9 mouse cellular contexts compared by ENCODE assay signal in the genomic region with DNA sequence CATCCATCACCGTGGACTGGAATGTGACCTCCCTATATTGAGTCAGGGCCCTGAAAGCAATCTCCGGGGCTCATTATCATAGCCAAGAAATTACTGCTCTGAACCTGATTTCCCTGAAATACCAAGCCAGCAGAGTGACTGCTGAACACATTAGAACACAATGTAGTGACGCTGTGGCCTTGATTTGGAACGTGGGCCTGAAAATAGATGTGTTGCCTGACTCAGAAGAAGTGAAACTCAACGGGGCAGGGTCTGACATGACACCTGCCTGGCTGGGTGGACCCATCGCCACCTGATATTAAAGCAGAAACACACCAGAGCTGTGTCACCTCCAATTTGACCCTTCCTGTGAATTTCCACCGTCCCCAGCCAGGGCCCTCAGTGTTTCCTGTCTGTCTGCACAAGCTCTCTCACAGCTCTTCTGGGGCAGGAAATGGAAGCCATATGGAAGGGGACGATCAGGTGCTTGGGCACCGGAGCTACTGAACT. TPM values are rescaled to one million over a fixed set of nuclear protein-coding genes. Genes with fewer than 3 reads are reported as not detected.
DNase-seq lines count a peak whose midpoint lies in the region; ATAC-seq and TF ChIP-seq lines count a peak whose summit lies in the region.
"Had no signal": no experiment of that assay in that cellular context is flagged by ENCODE, and none has a peak within 500 bp of the region (broad histone marks: within the 10 kb centered on the region; RNA-seq: fewer than 3 reads in every experiment).

No protein-coding gene starts in this region.

- peak overlapping the region; percentile 9 for H3K4me3 ChIP-seq in gastrocnemius, adult 2 months
- no peak overlapping the region for H3K4me3 ChIP-seq in lung, embryonic 15.5 days

- peaks cover 12% of the 10 kb centered on the region for H3K36me3 ChIP-seq in lung, embryonic 15.5 days

- peaks cover 14% of the 10 kb centered on the region for H3K4me1 ChIP-seq in lung, embryonic 15.5 days

- H3K4me2 ChIP-seq in lung, embryonic 15.5 days, result 0 out of 2 replicates have a peak overlapping the region, but pooled peaks have one; percentile 11

- H3K9ac ChIP-seq in lung, embryonic 15.5 days, result no peak overlapping the region

- no peak for DNase-seq in gastrocnemius, adult 2 months
- no peak for DNase-seq in gastrocnemius, postnatal 14 days
- DNase-seq in embryo, embryonic 10 days (ENCODE audit: low spot score), result peak; percentile 73
- peak; percentile 56 to 57 for DNase-seq in heart, postnatal 10 days
- no peak for DNase-seq in ovary, postnatal 36 days (ENCODE audit: low spot score)
- DNase-seq in ovary, postnatal 14 days (ENCODE audit: low spot score), result no peak
- no peak for DNase-seq in adrenal gland, postnatal 4 days (ENCODE audit: low spot score in 2 of 2)

- H3K9me3 ChIP-seq in lung, embryonic 15.5 days, result no peaks in the 10 kb centered on the region

- H3K27me3 ChIP-seq in lung, embryonic 15.5 days, result no peaks in the 10 kb centered on the region

- intact Hi-C loops in gastrocnemius, adult 2 months (cut with DNase I), result no loop called here
- intact Hi-C loops in gastrocnemius, postnatal 14 days (cut with DNase I; ENCODE audit: low total_unique reads), result no loop called here
- intact Hi-C loops in heart, postnatal 10 days (cut with DNase I), result loop anchor here (10.0 kb wide), 1 partner anchor 396 kb away; no protein-coding TSS in a partner anchor

- WGBS in lung, embryonic 15.5 days, result 11% methylated on average over 9 of the region's 9 CpGs

- peak overlapping the region; percentile 63 for H3K27ac ChIP-seq in gastrocnemius, adult 2 months
- peak overlapping the region; percentile 46 for H3K27ac ChIP-seq in lung, embryonic 15.5 days

- ATAC-seq in lung, embryonic 15.5 days (ENCODE audit: borderline replicate concordance, extremely low read depth, low FRiP score, low TSS enrichment), result no peak

- TF ChIP-seq CTCF in gastrocnemius, adult 2 months (IDR thresholded peaks at IDR 0.05), result no peak

RNA-seq across cellular contexts. Expression of a gene that starts 13.0 kb away (rescaled TPM):
- 10 to 100 TPM; 48.4 to 63.3 TPM for total RNA-seq in gastrocnemius, adult 2 months (2021)
- total RNA-seq in gastrocnemius, postnatal 14 days (2021), result 10 to 100 TPM; 54.4 to 64.5 TPM
- 100 to 1,000 TPM; 165 to 174 TPM for total RNA-seq in heart, postnatal 10 days (2021)
- 4.6 and 5.2 TPM in 2 replicates for polyA plus RNA-seq in lung, embryonic 15.5 days (2015; fragmentation: Nextera tagmentation; extraction: Ambion mirVana)
- 10 to 100 TPM; 44.6 to 45.9 TPM for total RNA-seq in adrenal gland, postnatal 4 days (2021)

RNA-seq across cellular contexts. Expression of a gene that starts 26.8 kb away (rescaled TPM):
- total RNA-seq in gastrocnemius, adult 2 months (2021), result 100 to 1,000 TPM; 154 to 224 TPM
- 100 to 1,000 TPM; 178 to 203 TPM for total RNA-seq in gastrocnemius, postnatal 14 days (2021)
- total RNA-seq in heart, postnatal 10 days (2021), result 100 to 1,000 TPM; 254 to 262 TPM
- polyA plus RNA-seq in lung, embryonic 15.5 days (2015; fragmentation: Nextera tagmentation; extraction: Ambion mirVana), result 108 and 111 TPM in 2 replicates
- total RNA-seq in adrenal gland, postnatal 4 days (2021), result 100 to 1,000 TPM; 159 to 160 TPM

RNA-seq across cellular contexts. Expression of a gene that starts 51.2 kb away (rescaled TPM):
- total RNA-seq in gastrocnemius, adult 2 months (2021), result 10 to 100 TPM in 1 of 2 experiments, 1 to 10 TPM in 1; 1.8 to 18.9 TPM
- total RNA-seq in gastrocnemius, postnatal 14 days (2021), result 10 to 100 TPM in 1 of 2 experiments, 1 to 10 TPM in 1; 3.1 to 10.6 TPM
- total RNA-seq in heart, postnatal 10 days (2021), result 1 to 10 TPM; 4.5 to 4.6 TPM
- polyA plus RNA-seq in lung, embryonic 15.5 days (2015; fragmentation: Nextera tagmentation; extraction: Ambion mirVana), result 0.16 and 0.30 TPM in 2 replicates
- 1 to 10 TPM; 4.0 to 5.5 TPM for total RNA-seq in adrenal gland, postnatal 4 days (2021)
- total RNA-seq: common myeloid progenitor, adult 5-6 weeks had no signal

Comparison
In these comparisons a context has a peak if more than half of its experiments do, and no peak if none do; other contexts are left out.
1. DNase-seq: peak in embryo, embryonic 10 days (single experiment) and heart, postnatal 10 days (2 of 2); none in gastrocnemius, adult 2 months (single experiment), gastrocnemius, postnatal 14 days (single experiment), ovary, postnatal 36 days (single experiment), ovary, postnatal 14 days (single experiment) and adrenal gland, postnatal 4 days (0 of 2).